Mouse (Mus musculus) lung, postnatal 0 days (tissue): ENCODE data around the gene Atp1b1.

Experiments used
- CTCF ChIP-seq: IDR thresholded peaks from 2 replicates; pipeline ENCODE4 v1.5.1; 2016; ENCODE audit warnings: antibody characterized with exemption, mild to moderate bottlenecking
- EP300 ChIP-seq: IDR thresholded peaks from 2 replicates; pipeline ENCODE4 v1.6.1; 2016; ENCODE audit warnings: antibody characterized with exemption, mild to moderate bottlenecking, control low read depth

GRCm38 (mm10) chr1:164446535-164446934 is 11.6 kb downstream of the Atp1b1 start:
- TF ChIP-seq EP300 (no peak), CTCF (no peak)
